Mouse (Mus musculus) myocyte (in vitro differentiated cells): ENCODE data around the gene Als2cr12. TPM values are rescaled to one million over a fixed set of nuclear protein-coding genes. Genes with fewer than 3 reads are reported as not detected.

ENCODE experiments used
- H3K27me3 ChIP-seq: one replicate; pipeline ENCODE4 v1.6.1; 2011; ENCODE audit not compliant: control insufficient read depth, insufficient read depth, insufficient read length
- H3K36me3 ChIP-seq: one replicate; pipeline ENCODE4 v1.6.1; 2011; ENCODE audit not compliant: control insufficient read depth, insufficient read depth
- H3K4me2 ChIP-seq: one replicate; pipeline ENCODE4 v1.6.1; 2011; ENCODE audit warnings: low read depth, control low read depth
- H3K4me3 ChIP-seq: one replicate; pipeline ENCODE4 v1.5.1; 2011; ENCODE audit warnings: mild to moderate bottlenecking, control low read depth, moderate library complexity
- H3K79me2 ChIP-seq: one replicate; pipeline ENCODE4 v1.6.1; 2011; ENCODE audit not compliant: control insufficient read depth, insufficient read depth
- H3ac ChIP-seq: one replicate; pipeline ENCODE4 v1.6.1; 2011; ENCODE audit not compliant: control insufficient read depth, insufficient read length
- CEBPB ChIP-seq: IDR thresholded peaks from 2 replicates; pipeline ENCODE4 v1.6.1; 2011; ENCODE audit warnings: mild to moderate bottlenecking, moderate library complexity; ENCODE audit not compliant: poor library complexity, insufficient read depth, severe bottlenecking
- E2F4 ChIP-seq: IDR thresholded peaks from one replicate; pipeline ENCODE4 v1.6.1; 2011; ENCODE audit warnings: mild to moderate bottlenecking, control low read depth, moderate library complexity; ENCODE audit not compliant: insufficient read depth
- MAX ChIP-seq: IDR thresholded peaks from one replicate; pipeline ENCODE4 v1.6.1; 2011; ENCODE audit warnings: low read depth, mild to moderate bottlenecking, control low read depth
- MYOD1 ChIP-seq, 3 experiments: IDR thresholded peaks; one replicate each; pipeline ENCODE4 v1.6.1; 2011; ENCODE audit warnings: control low read depth in 2 of 3, low read depth in 2 of 3, mild to moderate bottlenecking in 2 of 3, moderate library complexity in 1 of 3; ENCODE audit not compliant: insufficient read length in 2 of 3, control insufficient read depth in 1 of 3
- MYOG ChIP-seq, 3 experiments: IDR thresholded peaks; one replicate each; pipeline ENCODE4 v1.6.1; 2011; ENCODE audit warnings: control low read depth in 2 of 3, low read depth in 2 of 3, mild to moderate bottlenecking in 2 of 3; ENCODE audit not compliant: insufficient read length in 2 of 3, control insufficient read depth in 1 of 3, insufficient read depth in 1 of 3
- POLR2A ChIP-seq: IDR thresholded peaks from one replicate; pipeline ENCODE4 v1.6.1; 2011; ENCODE audit warnings: low read depth, mild to moderate bottlenecking, control low read depth, moderate library complexity; ENCODE audit not compliant: insufficient read length
- POLR2AphosphoS2 ChIP-seq: IDR thresholded peaks from one replicate; pipeline ENCODE4 v1.6.1; 2011; ENCODE audit warnings: low read depth, control low read depth; ENCODE audit not compliant: insufficient read length
- REST ChIP-seq: IDR thresholded peaks from one replicate; pipeline ENCODE4 v1.6.1; 2011; ENCODE audit warnings: mild to moderate bottlenecking, control low read depth, moderate library complexity; ENCODE audit not compliant: insufficient read depth, insufficient read length
- SRF ChIP-seq: IDR thresholded peaks from one replicate; pipeline ENCODE4 v1.6.1; 2011; ENCODE audit warnings: low read depth; ENCODE audit not compliant: control insufficient read depth, insufficient read length
- TCF12 ChIP-seq: IDR thresholded peaks from one replicate; pipeline ENCODE4 v1.6.1; 2011; ENCODE audit warnings: mild to moderate bottlenecking, control low read depth; ENCODE audit not compliant: poor library complexity, insufficient read depth, severe bottlenecking
- TCF3 ChIP-seq: IDR thresholded peaks from one replicate; pipeline ENCODE4 v1.6.1; 2011; ENCODE audit warnings: low read depth, control low read depth; ENCODE audit not compliant: insufficient read length
- USF1 ChIP-seq: IDR thresholded peaks from one replicate; pipeline ENCODE4 v1.6.1; 2011; ENCODE audit warnings: low read depth, mild to moderate bottlenecking, control low read depth, moderate library complexity
- polyA plus RNA-seq: library from polyadenylated mRNA; unstranded; fragments of >200 nt; fragmentation: generic; extraction: Trizol; gene quantifications from one replicate; pipeline ENCODE4 v1.2.1, GENCODE M21; 2012; ENCODE audit warnings: missing spikeins

Als2cr12 gene
- polyA plus RNA-seq, 1 experiment = 0.07 TPM

- Histone ChIP-seq H3K79me2 (no peaks in the 10 kb centered on the region), H3ac (no peak overlapping the region), H3K27me3 (no peaks in the 10 kb centered on the region), H3K4me3 (no peak overlapping the region), H3K4me2 (no peak overlapping the region), H3K36me3 (no peaks in the 10 kb centered on the region)
- no peak for TF ChIP-seq TCF3
- no peak for TF ChIP-seq MYOD1 (IDR thresholded peaks at IDR 0.05; ENCODE audit: control insufficient read depth in 1 of 3, insufficient read length in 2 of 3, low read depth in 2 of 3)
- TF ChIP-seq TCF12 = no peak
- no peak for TF ChIP-seq REST
Measured at GRCm38 (mm10) chr1:58618766-58619165, 77.0 kb downstream of the Als2cr12 start.

- no peaks in the 10 kb centered on the region for H3K36me3 ChIP-seq
- no peak for TF ChIP-seq MYOD1 (IDR thresholded peaks at IDR 0.05; ENCODE audit: control insufficient read depth in 1 of 3, insufficient read length in 2 of 3, low read depth in 2 of 3)
- TF ChIP-seq POLR2AphosphoS2 = no peak
- no peak for TF ChIP-seq TCF12
- no peak for TF ChIP-seq TCF3
- no peak for TF ChIP-seq SRF
- no peak for TF ChIP-seq USF1
- TF ChIP-seq MAX = no peak
- no peak for TF ChIP-seq POLR2A
- no peak for TF ChIP-seq REST
- no peak for TF ChIP-seq CEBPB
- TF ChIP-seq MYOG (IDR thresholded peaks at IDR 0.05; ENCODE audit: control insufficient read depth in 1 of 3, insufficient read depth in 1 of 3, insufficient read length in 2 of 3, low read depth in 2 of 3) = no peak
- no peak for TF ChIP-seq E2F4
Measured at GRCm38 (mm10) chr1:58617978-58618668, 77.7 kb downstream of the Als2cr12 start.

GRCm38 (mm10) chr1:58617076-58617475 lies 78.7 kb downstream of the Als2cr12 start:
- Histone ChIP-seq H3K4me2 (no peak overlapping the region), H3K79me2 (no peaks in the 10 kb centered on the region), H3ac (no peak overlapping the region), H3K4me3 (no peak overlapping the region), H3K36me3 (no peaks in the 10 kb centered on the region), H3K27me3 (no peaks in the 10 kb centered on the region)
- no peak for TF ChIP-seq REST
- no peak for TF ChIP-seq USF1
- no peak for TF ChIP-seq MAX
- no peak for TF ChIP-seq TCF12

More at GRCm38 (mm10) chr1:58617978-58618668, 77.7 kb downstream of the Als2cr12 start:
- Histone ChIP-seq H3ac (no peak overlapping the region), H3K27me3 (no peaks in the 10 kb centered on the region), H3K4me2 (no peak overlapping the region), H3K79me2 (no peaks in the 10 kb centered on the region), H3K4me3 (no peak overlapping the region)

GRCm38 (mm10) chr1:58616176-58616575 lies 79.6 kb downstream of the Als2cr12 start:
- no peak for TF ChIP-seq REST
- no peak for TF ChIP-seq MYOG (IDR thresholded peaks at IDR 0.05; ENCODE audit: control insufficient read depth in 1 of 3, insufficient read depth in 1 of 3, insufficient read length in 2 of 3, low read depth in 2 of 3)
- no peak for TF ChIP-seq SRF
- TF ChIP-seq USF1 = no peak
- no peak for TF ChIP-seq POLR2AphosphoS2
- TF ChIP-seq TCF12 = no peak
- H3K4me3 ChIP-seq = no peak overlapping the region

GRCm38 (mm10) chr1:58615146-58615545 lies 80.6 kb downstream of the Als2cr12 start:
- H3K79me2 ChIP-seq = no peaks in the 10 kb centered on the region
- H3ac ChIP-seq = no peak overlapping the region
- no peaks in the 10 kb centered on the region for H3K27me3 ChIP-seq
- no peak overlapping the region for H3K4me3 ChIP-seq
- TF ChIP-seq E2F4 (no peak), MYOG (IDR thresholded peaks at IDR 0.05; ENCODE audit: control insufficient read depth in 1 of 3, insufficient read depth in 1 of 3, insufficient read length in 2 of 3, low read depth in 2 of 3) (no peak), MAX (no peak), MYOD1 (IDR thresholded peaks at IDR 0.05; ENCODE audit: control insufficient read depth in 1 of 3, insufficient read length in 2 of 3, low read depth in 2 of 3) (no peak), CEBPB (no peak), TCF3 (no peak), REST (no peak), POLR2AphosphoS2 (no peak), SRF (no peak), USF1 (no peak), TCF12 (no peak), POLR2A (no peak)
- H3K36me3 ChIP-seq = no peaks in the 10 kb centered on the region
- peak overlapping the region; percentile 4 for H3K4me2 ChIP-seq

More at GRCm38 (mm10) chr1:58616176-58616575, 79.6 kb downstream of the Als2cr12 start:
- H3ac ChIP-seq = no peak overlapping the region
- no peaks in the 10 kb centered on the region for H3K79me2 ChIP-seq
- H3K4me2 ChIP-seq = no peak overlapping the region
- no peaks in the 10 kb centered on the region for H3K36me3 ChIP-seq
- H3K27me3 ChIP-seq = no peaks in the 10 kb centered on the region
